Mouse (Mus musculus) spleen, adult 2 months (tissue): Measurements from ENCODE around the gene Aspdh. TPM values are rescaled to one million over a fixed set of nuclear protein-coding genes. Genes with fewer than 3 reads are reported as not detected.

ENCODE experiments used
- DNase-seq, 2 experiments: peaks; one replicate each; pipeline versions ENCODE4 v3.0.0 to v3.0.0-alpha.2; 2012 to 2021; ENCODE audit warnings: low spot score in 2 of 2, low read depth in 1 of 2
- H3K27ac ChIP-seq: fragments of 200-500 bp; 2 replicates; pipeline ENCODE4 v1.5.1; 2012; ENCODE audit warnings: low read length, inconsistent platforms; ENCODE audit not compliant: insufficient read depth
- H3K27me3 ChIP-seq: fragments of 200-500 bp; 2 replicates; pipeline ENCODE4 v1.6.1; 2012; ENCODE audit warnings: mild to moderate bottlenecking, moderate library complexity, low read length, inconsistent platforms; ENCODE audit not compliant: control insufficient read depth, insufficient read depth
- H3K36me3 ChIP-seq: fragments of 200-500 bp; 2 replicates; pipeline ENCODE4 v1.6.1; 2012; ENCODE audit warnings: mild to moderate bottlenecking, low read length, inconsistent platforms; ENCODE audit not compliant: control insufficient read depth, insufficient read depth
- H3K4me1 ChIP-seq: fragments of 200-500 bp; 2 replicates; pipeline ENCODE4 v1.6.1; 2011; ENCODE audit warnings: inconsistent platforms; ENCODE audit not compliant: control insufficient read depth, insufficient read depth, insufficient read length
- H3K4me3 ChIP-seq: fragments of 200-500 bp; 2 replicates; pipeline ENCODE4 v1.5.1; 2011; ENCODE audit warnings: mild to moderate bottlenecking, inconsistent platforms; ENCODE audit not compliant: insufficient read depth, insufficient read length; ENCODE audit errors: extremely low read depth
- CTCF ChIP-seq: fragments of 200-500 bp; IDR thresholded peaks from 2 replicates; pipeline ENCODE4 v1.5.1; 2011; ENCODE audit warnings: mild to moderate bottlenecking, inconsistent platforms; ENCODE audit not compliant: insufficient read depth, insufficient read length, insufficient replicate concordance; ENCODE audit errors: extremely low read depth
- POLR2A ChIP-seq: fragments of 200-500 bp; IDR thresholded peaks from 2 replicates; pipeline ENCODE4 v1.6.1; 2011; ENCODE audit warnings: low read depth, low read length, inconsistent platforms
- WGBS: fragments of 180-500 bp; shearing (Covaris S2); methylation state at CpG from one replicate; pipeline ENCODE4 v1.1.7; 2018; 5-methylcytosine and 5-hydroxymethylcytosine counted together
- polyA plus RNA-seq: library from polyadenylated mRNA; depleted of rRNA; stranded (reverse); fragments of >200 nt; gene quantifications from 2 replicates; pipeline ENCODE4 v1.2.3, GENCODE M21; 2012

The Aspdh gene
- polyA plus RNA-seq, 1 experiment = not detected

DNA sequence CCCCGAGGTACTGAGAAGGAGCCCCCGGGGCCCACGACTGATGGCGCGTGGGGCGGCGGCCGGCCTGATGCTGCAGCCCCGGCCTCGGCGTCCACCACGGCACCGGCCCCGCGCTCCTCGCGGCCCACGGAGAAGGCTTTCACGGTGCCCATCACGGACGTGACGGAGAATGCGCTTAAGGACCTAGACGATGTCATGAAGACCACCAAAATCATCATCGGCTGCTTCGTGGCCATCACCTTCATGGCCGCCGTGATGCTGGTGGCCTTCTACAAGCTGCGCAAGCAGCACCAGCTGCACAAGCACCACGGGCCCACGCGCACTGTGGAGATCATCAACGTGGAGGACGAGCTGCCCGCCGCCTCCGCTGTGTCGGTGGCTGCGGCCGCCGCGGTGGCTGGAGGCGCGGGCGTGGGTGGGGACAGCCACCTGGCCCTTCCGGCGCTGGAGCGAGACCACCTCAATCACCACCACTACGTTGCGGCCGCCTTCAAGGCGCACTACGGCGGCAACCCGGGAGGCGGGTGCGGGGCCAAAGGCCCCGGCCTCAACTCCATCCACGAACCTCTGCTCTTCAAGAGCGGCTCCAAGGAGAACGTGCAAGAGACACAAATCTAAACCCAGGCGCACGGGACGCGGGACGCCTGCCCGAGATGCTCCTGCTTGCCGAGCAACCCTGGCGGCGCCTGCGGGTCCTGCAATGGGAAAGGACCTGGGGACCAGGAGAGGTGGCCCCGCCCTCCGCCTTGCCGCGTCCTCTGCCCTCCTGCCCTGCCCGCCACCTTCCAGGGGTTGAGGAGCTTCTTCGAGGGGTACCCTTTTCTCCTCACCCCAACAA, 2.8 kb upstream of the Aspdh start:
- no peak for DNase-seq
- Histone ChIP-seq H3K27ac (no peak overlapping the region), H3K36me3 (no peaks in the 10 kb centered on the region), H3K4me1 (no peaks in the 10 kb centered on the region), H3K27me3 (peaks cover 8% of the 10 kb centered on the region; the same call in 1 of the 2 replicates), H3K4me3 (no peak overlapping the region)
- TF ChIP-seq POLR2A = no peak
- TF ChIP-seq CTCF = no peak
- WGBS = 17% methylated on average over 63 of the region's 77 CpGs

GRCm38 (mm10) chr7:44463056-44463425, 2.1 kb upstream of the Aspdh start:
- no peak for TF ChIP-seq POLR2A
- no peak for TF ChIP-seq CTCF
- Histone ChIP-seq H3K4me3 (no peak overlapping the region), H3K4me1 (no peaks in the 10 kb centered on the region), H3K27me3 (peaks cover 8% of the 10 kb centered on the region; the same call in 1 of the 2 replicates), H3K27ac (no peak overlapping the region), H3K36me3 (no peaks in the 10 kb centered on the region)
- DNase-seq = no peak
- WGBS = 33% methylated on average over 8 of the region's 8 CpGs

DNA sequence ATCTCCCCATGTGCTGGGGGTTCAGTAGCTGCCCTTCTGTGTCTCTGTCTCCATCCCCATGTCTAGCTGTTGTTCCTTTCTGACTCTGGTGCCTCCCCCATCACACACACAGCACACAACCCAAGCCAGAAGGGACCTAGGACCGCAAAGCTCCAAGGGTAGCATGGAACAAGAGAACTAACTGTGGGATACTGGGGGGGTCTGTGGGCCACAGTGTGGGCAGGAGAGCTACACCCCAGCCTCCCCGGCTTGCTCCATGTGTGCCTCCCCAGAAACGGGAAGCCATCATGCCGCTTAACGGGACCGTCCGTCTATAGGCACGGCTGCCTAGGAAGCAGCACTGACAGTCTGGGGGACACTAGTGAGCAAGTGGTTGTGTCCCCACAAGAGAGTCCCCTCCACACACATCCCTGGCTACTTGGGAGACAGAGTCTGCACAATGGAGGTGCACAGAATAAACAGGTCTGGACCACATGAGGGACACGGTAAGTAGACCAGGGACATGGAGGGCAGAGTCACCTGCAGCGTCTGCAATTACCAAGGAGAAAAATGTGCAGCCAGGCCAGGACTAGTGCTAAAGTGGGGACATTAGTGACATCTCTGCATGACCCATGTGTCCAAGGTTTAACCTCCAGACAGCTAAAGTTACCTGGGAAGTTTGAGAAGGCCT, 1.5 kb upstream of the Aspdh start:
- Histone ChIP-seq H3K27ac (no peak overlapping the region), H3K4me1 (0 out of 2 replicates have a peak, but pooled peaks cover 4% of the 10 kb centered on the region), H3K36me3 (no peaks in the 10 kb centered on the region), H3K27me3 (peaks cover 8% of the 10 kb centered on the region; the same call in 1 of the 2 replicates), H3K4me3 (no peak overlapping the region)
- no peak for TF ChIP-seq POLR2A
- no peak for TF ChIP-seq CTCF
- 72% methylated on average over 10 of the region's 10 CpGs for WGBS
- no peak for DNase-seq

GRCm38 (mm10) chr7:44464511-44464910, 680 bp upstream of the Aspdh start:
- WGBS = 41% methylated on average over 4 of the region's 4 CpGs
- Histone ChIP-seq H3K27me3 (peaks cover 8% of the 10 kb centered on the region; the same call in 1 of the 2 replicates), H3K27ac (no peak overlapping the region), H3K4me1 (0 out of 2 replicates have a peak, but pooled peaks cover 4% of the 10 kb centered on the region), H3K4me3 (no peak overlapping the region), H3K36me3 (no peaks in the 10 kb centered on the region)
- TF ChIP-seq POLR2A (no peak), CTCF (no peak)
- DNase-seq = no peak

DNA sequence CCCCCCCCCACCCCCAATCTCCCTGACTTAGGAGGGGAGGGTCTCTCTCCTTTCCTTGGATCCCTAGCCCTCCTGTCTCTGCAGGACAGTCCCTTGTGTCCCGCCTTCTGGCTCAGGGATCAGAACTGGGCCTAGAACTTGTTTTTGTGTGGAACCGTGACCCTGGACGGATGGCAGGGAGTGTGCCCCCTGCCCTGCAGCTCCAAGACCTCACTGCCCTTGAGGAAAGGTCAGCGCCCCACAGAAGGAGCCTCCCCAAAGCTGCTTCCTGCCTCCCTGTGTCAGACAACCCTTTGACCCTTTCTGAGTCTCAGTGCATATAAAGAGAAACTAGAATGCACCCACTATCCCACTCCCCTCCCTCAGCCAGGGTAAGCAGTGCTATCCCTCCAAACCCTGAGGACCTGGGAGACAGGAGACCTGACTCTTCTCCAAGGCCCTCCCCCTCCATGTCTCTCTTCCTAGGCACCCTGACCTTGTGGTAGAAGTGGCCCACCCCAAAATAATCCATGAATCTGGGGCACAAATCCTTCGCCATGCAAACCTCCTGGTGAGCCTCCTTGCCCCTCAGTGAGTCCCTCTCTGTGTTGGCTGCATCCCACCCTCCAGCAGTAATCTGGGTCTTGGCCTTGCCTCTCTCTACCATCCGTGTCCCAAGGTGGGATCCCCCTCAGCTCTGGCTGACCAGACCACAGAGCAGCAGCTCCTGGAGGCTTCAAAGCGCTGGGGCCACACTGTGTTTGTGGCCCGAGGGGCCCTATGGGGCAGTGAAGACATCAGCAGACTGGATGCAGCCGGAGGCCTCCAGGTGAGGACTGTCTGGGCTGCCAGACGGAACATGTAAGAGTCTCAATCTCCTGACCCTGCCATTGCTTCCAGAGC, 1.1 kb downstream of the Aspdh start:
- no peak overlapping the region for H3K4me3 ChIP-seq
- H3K27ac ChIP-seq = no peak overlapping the region
- H3K27me3 ChIP-seq = peaks cover 8% of the 10 kb centered on the region; the same call in 1 of the 2 replicates
- H3K36me3 ChIP-seq = no peaks in the 10 kb centered on the region
- DNase-seq = no peak
- TF ChIP-seq CTCF (no peak), POLR2A (no peak)
- H3K4me1 ChIP-seq = 0 out of 2 replicates have a peak, but pooled peaks cover 4% of the 10 kb centered on the region
- WGBS = 85% methylated on average over 10 of the region's 10 CpGs

DNA sequence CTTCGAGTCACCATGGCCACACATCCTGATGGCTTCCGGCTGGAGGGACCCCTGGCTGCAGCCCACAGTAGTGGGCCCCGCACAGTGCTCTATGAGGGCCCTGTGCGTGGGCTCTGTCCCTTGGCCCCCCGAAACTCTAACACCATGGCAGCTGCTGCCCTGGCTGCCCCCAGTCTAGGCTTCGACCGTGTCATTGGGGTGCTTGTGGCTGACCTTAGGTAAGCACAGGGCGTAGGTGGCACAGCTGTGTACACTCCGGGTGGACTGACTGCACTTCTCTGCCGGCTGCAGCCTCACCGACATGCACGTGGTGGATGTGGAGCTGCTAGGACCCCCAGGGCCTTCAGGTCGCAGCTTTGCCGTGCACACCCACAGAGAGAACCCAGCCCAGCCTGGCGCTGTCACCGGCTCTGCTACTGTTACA, 1.7 kb downstream of the Aspdh start:
- H3K4me1 ChIP-seq = 0 out of 2 replicates have a peak, but pooled peaks cover 4% of the 10 kb centered on the region
- no peak overlapping the region for H3K27ac ChIP-seq
- H3K4me3 ChIP-seq = no peak overlapping the region
- no peak for TF ChIP-seq POLR2A
- no peak for TF ChIP-seq CTCF
- H3K36me3 ChIP-seq = no peaks in the 10 kb centered on the region
- no peak for DNase-seq
- peaks cover 8% of the 10 kb centered on the region; the same call in 1 of the 2 replicates for H3K27me3 ChIP-seq
- WGBS = 94% methylated on average over 16 of the region's 16 CpGs
